Mouse (Mus musculus) hindbrain, embryonic 16.5 days (tissue): ENCODE measurements around the gene Gm33543. TPM values are rescaled to one million over a fixed set of nuclear protein-coding genes. Genes with fewer than 3 reads are reported as not detected.

Experiments
- polyA plus RNA-seq: library from polyadenylated mRNA; unstranded; fragments of >200 nt; fragmentation: Nextera tagmentation; extraction: Ambion mirVana; gene quantifications from 2 replicates; pipeline ENCODE4 v1.2.1, GENCODE M21; 2015

The Gm33543 gene
- polyA plus RNA-seq, 1 experiment from 2014 or later = not detected

Other genes with a start within 250 kb of the Gm33543 start
- 0.95 TPM in 1 of 2 replicates, not detected in the other for gene Anapc15-ps, start 169.5 kb downstream of the Gm33543 start, polyA plus RNA-seq
- 21.6 and 23.2 TPM in 2 replicates for gene Eea1, start 97.7 kb upstream of the Gm33543 start, polyA plus RNA-seq